Mouse (Mus musculus) ES-E14 (cell line): ENCODE measurements around the gene Myzap. TPM values are rescaled to one million over a fixed set of nuclear protein-coding genes. Genes with fewer than 3 reads are reported as not detected.
A peak's percentile ranks its signal among the peaks of the same experiment; 100 is the strongest.

Experiments
- DNase-seq: peaks from one replicate; pipeline ENCODE4 v3.0.0-alpha.2; 2013; ENCODE audit warnings: low read depth, low spot score
- H3K27ac ChIP-seq: 2 replicates; pipeline ENCODE4 v1.5.1; 2012; ENCODE audit warnings: low read depth, mild to moderate bottlenecking, low read length, moderate library complexity, mixed read lengths; ENCODE audit not compliant: poor library complexity, insufficient read depth, severe bottlenecking
- H3K36me3 ChIP-seq: 2 replicates; pipeline ENCODE4 v1.6.1; 2012; ENCODE audit warnings: mild to moderate bottlenecking, low read length, moderate library complexity, mixed read lengths; ENCODE audit not compliant: control insufficient read depth, poor library complexity, insufficient read depth, severe bottlenecking
- H3K4me1 ChIP-seq, 2 experiments: fragments of 150-350 bp in 1 of 2; sonication (generic) in 1 of 2; 2 replicates each; pipeline ENCODE4 v1.6.1; 2012; ENCODE audit warnings: low read length in 2 of 2, mild to moderate bottlenecking in 1 of 2, mixed read lengths in 1 of 2; ENCODE audit not compliant: control insufficient read depth in 2 of 2, insufficient read depth in 2 of 2, poor library complexity in 1 of 2
- H3K4me3 ChIP-seq, 2 experiments: fragments of 150-350 bp in 1 of 2; sonication (generic) in 1 of 2; 2 replicates each; pipeline ENCODE4 v1.5.1; 2012; ENCODE audit warnings: low read length in 2 of 2, low read depth in 1 of 2, mild to moderate bottlenecking in 1 of 2, mixed read lengths in 1 of 2; ENCODE audit not compliant: insufficient read depth in 1 of 2, poor library complexity in 1 of 2, severe bottlenecking in 1 of 2
- H3K9ac ChIP-seq: 2 replicates; pipeline ENCODE4 v1.6.1; 2012; ENCODE audit warnings: low read depth, mild to moderate bottlenecking, low read length, mixed read lengths; ENCODE audit not compliant: poor library complexity, insufficient read depth, severe bottlenecking
- H3K9me3 ChIP-seq: fragments of 150-350 bp; sonication (generic); 2 replicates; pipeline ENCODE4 v1.6.1; 2012; ENCODE audit warnings: low read depth, mild to moderate bottlenecking, low read length; ENCODE audit not compliant: control insufficient read depth, insufficient read depth
- CHD2 ChIP-seq: IDR thresholded peaks from 2 replicates; pipeline ENCODE4 v1.6.1; 2014; ENCODE audit warnings: mild to moderate bottlenecking, low read depth, low read length, inconsistent platforms
- HCFC1 ChIP-seq: IDR thresholded peaks from 2 replicates; pipeline ENCODE4 v1.6.1; 2012; ENCODE audit warnings: low read length, inconsistent platforms, borderline replicate concordance; ENCODE audit not compliant: insufficient read depth
- MAFK ChIP-seq: IDR thresholded peaks from 2 replicates; pipeline ENCODE4 v1.6.1; 2014; ENCODE audit warnings: mild to moderate bottlenecking, low read depth, low read length, inconsistent platforms; ENCODE audit not compliant: insufficient read depth
- ZC3H11A ChIP-seq: IDR thresholded peaks from 2 replicates; pipeline ENCODE4 v1.6.1; 2012; ENCODE audit warnings: low read depth, mild to moderate bottlenecking, inconsistent platforms, low read length, borderline replicate concordance
- ZNF384 ChIP-seq: IDR thresholded peaks from 2 replicates; pipeline ENCODE4 v1.6.1; 2012; ENCODE audit warnings: low read depth, low read length, inconsistent platforms
- in situ Hi-C, 2 experiments: fragments of 600-800 bp; cut with MboI; formaldehyde crosslinking; loops; one replicate each; pipeline ENCODE4 v1.15.1; 2025; ENCODE audit warnings: low sequenced_read_pairs in 2 of 2, inconsistent platforms in 1 of 2; ENCODE audit not compliant: unreplicated experiment in 2 of 2
- total RNA-seq: library from RNA; depleted of rRNA; stranded (reverse); fragments of 300-350 nt; gene quantifications from 2 replicates; pipeline ENCODE4 v1.2.3, GENCODE M21; 2012

The Myzap gene
- total RNA-seq, 1 experiment: 0.94 TPM

DNA sequence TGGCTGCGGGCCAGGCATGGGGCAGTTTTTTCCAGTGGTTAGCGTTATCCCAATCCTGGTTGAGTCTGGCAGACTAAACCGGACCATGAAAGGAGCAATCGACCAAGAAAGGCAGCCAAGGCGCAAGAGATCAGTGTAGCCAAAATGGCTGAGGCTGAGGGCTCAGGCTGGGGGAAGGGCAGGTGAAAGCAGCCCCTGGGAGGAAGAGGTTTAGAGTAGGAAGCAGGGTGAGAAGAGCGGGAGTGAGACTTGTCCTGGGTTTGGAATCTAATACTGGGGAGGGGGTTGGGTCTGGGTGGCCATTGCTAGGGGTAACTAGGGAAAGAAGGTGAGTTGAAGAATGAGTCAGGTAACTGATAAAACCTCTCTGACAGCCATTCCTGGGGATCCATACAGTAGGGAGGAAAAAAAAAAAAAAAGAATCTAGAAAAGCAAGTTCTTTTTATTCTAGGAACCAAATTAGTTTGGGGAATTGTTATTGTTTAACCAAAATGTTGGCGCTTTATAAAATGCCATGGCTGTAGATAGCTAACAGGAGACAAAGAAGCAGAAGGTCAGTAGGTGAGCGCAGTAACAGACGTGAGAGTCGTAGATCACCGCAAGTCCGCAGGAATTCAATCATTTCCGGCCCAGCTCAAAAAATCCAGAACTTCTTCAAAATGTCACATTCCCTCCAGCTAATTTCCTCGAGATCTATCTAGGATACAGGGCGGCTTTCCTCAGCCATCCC is 99.7 kb downstream of the Myzap start:
- no peak for TF ChIP-seq MAFK
- no peak for TF ChIP-seq HCFC1
- TF ChIP-seq ZNF384: no peak
- no peak for TF ChIP-seq CHD2
- TF ChIP-seq ZC3H11A: no peak
- Histone ChIP-seq H3K4me1 (peaks cover 11 to 23% of the 10 kb centered on the region in 2 experiments), H3K9ac (peak overlapping the region; percentile 78), H3K27ac (peak overlapping the region; percentile 95), H3K4me3 (no peak overlapping the region; a peak in 1 of 4 replicates), H3K36me3 (no peaks in the 10 kb centered on the region), H3K9me3 (no peaks in the 10 kb centered on the region)
- DNase-seq: no peak
- in situ Hi-C loops: no loop called here

DNA sequence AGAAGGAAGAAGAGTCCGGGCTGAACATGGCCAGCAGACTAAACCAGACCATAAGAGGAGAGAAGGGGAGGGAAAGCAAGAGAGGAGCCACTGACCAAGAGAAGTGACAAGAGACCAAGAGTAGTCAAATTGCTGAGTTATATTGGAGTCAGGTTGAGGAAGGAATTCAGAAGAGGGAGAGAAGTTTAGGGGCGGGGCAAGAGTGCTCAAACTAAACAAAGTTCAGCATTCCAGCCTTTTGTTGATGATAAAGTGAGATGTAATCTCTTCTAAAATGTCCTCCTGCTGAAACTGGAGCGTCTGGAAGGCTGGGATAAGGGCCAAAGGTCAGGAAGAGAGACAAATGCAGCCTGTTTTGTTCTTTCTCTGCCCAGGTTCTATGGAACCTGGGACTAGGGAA is 102.1 kb downstream of the Myzap start:
- DNase-seq: no peak
- H3K27ac ChIP-seq: peak overlapping the region; percentile 58; the same call in 1 of the 2 replicates
- peaks cover 11 to 23% of the 10 kb centered on the region in 2 experiments for H3K4me1 ChIP-seq
- H3K36me3 ChIP-seq: no peaks in the 10 kb centered on the region
- H3K9me3 ChIP-seq: no peaks in the 10 kb centered on the region
- peak overlapping the region; percentile 53; the same call in 1 of the 2 replicates for H3K9ac ChIP-seq
- TF ChIP-seq CHD2 (no peak), MAFK (0 out of 2 replicates have a peak, but pooled peaks have one; percentile 21)
- in situ Hi-C loops: no loop called here
- no peak overlapping the region for H3K4me3 ChIP-seq

DNA sequence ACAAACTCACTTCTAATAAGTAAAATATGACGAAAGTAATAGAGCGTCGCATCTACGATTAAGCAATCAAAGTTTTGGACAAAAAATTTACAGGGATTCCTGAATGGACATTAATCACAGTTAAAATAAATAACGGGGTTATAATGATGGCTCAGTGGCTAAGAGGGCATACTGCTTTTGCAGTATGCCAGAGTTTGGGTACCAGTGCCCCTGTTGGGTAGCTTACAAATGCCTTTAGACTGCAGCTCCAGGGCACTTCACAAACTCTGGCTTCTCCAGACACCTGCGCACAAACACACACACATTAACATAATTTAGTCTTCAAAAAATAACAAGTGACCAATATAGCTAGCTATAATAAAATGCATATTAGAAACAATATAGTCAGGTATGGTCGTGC is 106.0 kb downstream of the Myzap start:
- Histone ChIP-seq H3K4me1 (peaks cover 3 to 5% of the 10 kb centered on the region in 2 experiments; a peak in 2 of 4 replicates), H3K9me3 (no peaks in the 10 kb centered on the region), H3K4me3 (peak overlapping the region in 1 of 2 experiments; percentile 78; a peak in 2 of 4 replicates), H3K36me3 (peaks cover 19% of the 10 kb centered on the region), H3K27ac (no peak overlapping the region), H3K9ac (no peak overlapping the region; the same call in 1 of the 2 replicates)
- in situ Hi-C loops: no loop called here
- DNase-seq: no peak
- TF ChIP-seq ZC3H11A: no peak
- TF ChIP-seq ZNF384: no peak
- TF ChIP-seq HCFC1: no peak
- no peak for TF ChIP-seq MAFK
- TF ChIP-seq CHD2: no peak

DNA sequence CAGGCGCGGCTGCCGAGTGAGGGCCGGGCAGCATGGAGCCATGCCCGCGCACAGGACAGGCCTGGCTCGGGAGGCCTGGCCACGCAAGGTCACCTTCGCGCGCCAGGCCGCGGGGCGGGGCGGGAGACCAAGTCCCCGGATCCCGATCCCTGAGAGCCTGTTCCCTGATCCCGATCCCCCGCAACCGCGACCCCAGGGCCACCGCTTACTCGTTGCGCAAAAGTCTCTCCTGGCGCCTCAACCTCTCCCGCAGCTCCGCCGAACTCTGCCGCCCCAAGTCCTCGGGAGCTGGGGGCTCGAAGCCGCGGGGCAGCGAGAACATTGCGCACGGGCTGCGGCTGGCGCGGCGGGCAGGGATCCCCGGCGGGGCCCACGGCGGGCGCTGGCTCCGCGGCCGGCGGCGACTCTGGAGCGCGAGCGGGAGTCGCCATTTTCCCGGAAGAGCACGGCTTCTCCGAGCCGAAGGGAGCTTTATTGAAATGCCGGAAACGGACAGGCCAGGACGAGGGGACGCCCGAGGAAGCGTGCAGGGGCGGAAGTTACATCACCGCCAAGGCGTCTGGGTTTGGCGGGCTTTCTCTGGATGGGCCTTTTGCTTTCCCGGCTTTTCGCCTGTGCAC is 106.6 kb downstream of the Myzap start, which contains the start of gene Polr2m:
TSS of gene Polr2m (minus strand) at position 461 of the 620 bp plus-strand sequence.
- TF ChIP-seq CHD2 (no peak), MAFK (no peak), ZC3H11A (no peak), HCFC1 (0 out of 2 replicates have a peak, but pooled peaks have one; percentile 67)
- in situ Hi-C loops: no loop called here
- H3K9me3 ChIP-seq: no peaks in the 10 kb centered on the region
- H3K4me1 ChIP-seq: peaks cover 3% of the 10 kb centered on the region in 2 experiments; a peak in 2 of 4 replicates
- H3K36me3 ChIP-seq: peaks cover 24% of the 10 kb centered on the region
- peak; percentile 85 for DNase-seq
- H3K27ac ChIP-seq: peak within 1 kb of the TSS; percentile 86
- H3K9ac ChIP-seq: peak within 1 kb of the TSS; percentile 98
- peak within 1 kb of the TSS; percentile 78 to 95 for H3K4me3 ChIP-seq
